Mouse (Mus musculus): ENCODE measurements at regions not wholly inside any gene's neighbourhood (a gene's known extent, or its start where the extent isn't known, plus 50 kb on each side); places are given as distances from the start of the nearest gene placed in this dataset.

GRCm38 (mm10) chr10:117549854-117550605, 79.3 kb upstream of the Cpm start:
- Histone ChIP-seq H3K9ac (ENCODE audit: low read length) (no peak overlapping the region), H3K4me1 (ENCODE audit: control insufficient read depth in 2 of 2, insufficient read depth in 2 of 2, low read length in 2 of 2) (no peaks in the 10 kb centered on the region), H3K4me3 (ENCODE audit: control insufficient read depth in 1 of 2, insufficient read depth in 1 of 2, low read depth in 1 of 2, low read length in 2 of 2) (no peak overlapping the region), H3K36me3 (ENCODE audit: control insufficient read depth, insufficient read depth, low read length) (no peaks in the 10 kb centered on the region), H3K9me3 (ENCODE audit: control insufficient read depth, low read length) (peaks cover 3% of the 10 kb centered on the region; the same call in 1 of the 2 replicates), H3K27me3 (ENCODE audit: control insufficient read depth, insufficient read depth, low read length) (no peaks in the 10 kb centered on the region), H3K27ac (replicated peaks in 1 of 2; ENCODE audit: control insufficient read depth in 1 of 2, insufficient read depth in 1 of 2, low read depth in 2 of 2, low read length in 2 of 2) (no peak overlapping the region), H3K4me2 (ENCODE audit: low read length) (no peak overlapping the region)
- no peak for ATAC-seq (ENCODE audit: insufficient number of reproducible peaks, insufficient read depth, low FRiP score, low read depth)
- 88% methylated on average over 16 of the region's 16 CpGs for WGBS

GRCm38 (mm10) chr10:117549506-117549830, 79.8 kb upstream of the Cpm start:
- Histone ChIP-seq H3K4me1 (ENCODE audit: control insufficient read depth in 2 of 2, insufficient read depth in 2 of 2, low read length in 2 of 2) (no peaks in the 10 kb centered on the region), H3K9me3 (ENCODE audit: control insufficient read depth, low read length) (peaks cover 3% of the 10 kb centered on the region; the same call in 1 of the 2 replicates), H3K9ac (ENCODE audit: low read length) (no peak overlapping the region), H3K27me3 (ENCODE audit: control insufficient read depth, insufficient read depth, low read length) (no peaks in the 10 kb centered on the region), H3K27ac (replicated peaks in 1 of 2; ENCODE audit: control insufficient read depth in 1 of 2, insufficient read depth in 1 of 2, low read depth in 2 of 2, low read length in 2 of 2) (no peak overlapping the region), H3K4me3 (ENCODE audit: control insufficient read depth in 1 of 2, insufficient read depth in 1 of 2, low read depth in 1 of 2, low read length in 2 of 2) (no peak overlapping the region), H3K36me3 (ENCODE audit: control insufficient read depth, insufficient read depth, low read length) (no peaks in the 10 kb centered on the region), H3K4me2 (ENCODE audit: low read length) (no peak overlapping the region)
- 90% methylated on average over 4 of the region's 4 CpGs for WGBS
- no peak for ATAC-seq (ENCODE audit: insufficient number of reproducible peaks, insufficient read depth, low FRiP score, low read depth)

DNA sequence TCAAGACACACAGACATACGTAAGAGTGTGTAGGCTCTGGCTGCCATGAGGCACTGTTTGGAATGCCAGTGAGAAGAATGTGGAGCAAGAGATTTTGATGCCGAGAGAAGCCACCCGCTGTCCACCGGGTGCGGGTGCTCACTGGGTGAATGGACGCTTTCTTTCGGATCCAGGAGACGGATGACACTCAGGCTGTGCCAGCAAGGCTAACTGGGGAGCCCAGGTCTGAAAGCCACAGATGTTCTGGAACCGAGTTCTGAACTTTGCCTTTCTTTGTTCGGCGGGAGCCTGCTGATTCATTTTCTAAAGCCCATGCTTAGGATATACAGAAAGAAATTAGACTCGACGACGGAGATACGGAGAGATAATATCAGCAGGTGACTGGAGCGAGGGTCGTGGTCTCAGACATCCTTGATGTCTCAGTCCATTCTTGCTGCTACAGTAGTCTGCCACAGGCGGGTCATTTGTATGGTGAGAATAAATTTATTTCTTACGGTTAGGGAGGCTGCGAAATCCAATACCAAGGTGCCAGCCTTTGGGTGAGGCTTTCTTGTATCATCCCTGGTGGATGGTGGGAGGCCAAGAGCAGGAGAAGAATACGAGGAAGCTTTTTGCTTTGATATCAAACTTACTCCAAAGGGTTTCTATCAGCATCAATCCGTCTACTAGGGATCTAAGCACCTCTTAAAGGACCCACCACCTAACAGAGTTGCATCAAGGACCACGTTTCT, 80.4 kb upstream of the Cpm start:
- no peak overlapping the region for H3K4me2 ChIP-seq (ENCODE audit: low read length)
- WGBS, result 85% methylated on average over 23 of the region's 23 CpGs
- no peaks in the 10 kb centered on the region for H3K4me1 ChIP-seq (ENCODE audit: control insufficient read depth in 2 of 2, insufficient read depth in 2 of 2, low read length in 2 of 2)
- peaks cover 3% of the 10 kb centered on the region; the same call in 1 of the 2 replicates for H3K9me3 ChIP-seq (ENCODE audit: control insufficient read depth, low read length)
- H3K27ac ChIP-seq (replicated peaks in 1 of 2; ENCODE audit: control insufficient read depth in 1 of 2, insufficient read depth in 1 of 2, low read depth in 2 of 2, low read length in 2 of 2), result no peak overlapping the region
- no peak overlapping the region for H3K9ac ChIP-seq (ENCODE audit: low read length)
- no peak overlapping the region for H3K4me3 ChIP-seq (ENCODE audit: control insufficient read depth in 1 of 2, insufficient read depth in 1 of 2, low read depth in 1 of 2, low read length in 2 of 2)
- H3K27me3 ChIP-seq (ENCODE audit: control insufficient read depth, insufficient read depth, low read length), result no peaks in the 10 kb centered on the region
- no peaks in the 10 kb centered on the region for H3K36me3 ChIP-seq (ENCODE audit: control insufficient read depth, insufficient read depth, low read length)
- ATAC-seq (ENCODE audit: insufficient number of reproducible peaks, insufficient read depth, low FRiP score, low read depth), result no peak

DNA sequence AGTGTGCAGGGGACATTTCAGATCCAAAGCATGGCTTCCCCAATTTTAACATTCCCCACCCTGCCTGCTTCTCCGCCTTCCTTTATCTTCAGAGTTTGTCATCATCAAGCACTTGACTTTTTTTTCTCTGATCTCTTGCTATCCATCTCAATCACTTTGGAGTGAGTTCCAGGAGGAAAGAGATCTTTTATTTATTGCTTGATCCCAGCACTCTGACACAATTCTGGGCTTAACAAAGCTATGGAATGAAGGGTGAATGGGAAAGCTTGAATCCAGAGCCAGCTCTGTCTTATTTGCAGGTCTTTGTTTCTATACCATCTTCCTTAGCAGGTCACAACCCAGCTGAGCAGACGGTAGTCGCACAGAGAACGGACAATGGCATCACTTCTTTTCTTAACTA, 81.0 kb upstream of the Cpm start:
- WGBS, result 93% methylated on average over 4 of the region's 4 CpGs
- Histone ChIP-seq H3K27me3 (ENCODE audit: control insufficient read depth, insufficient read depth, low read length) (no peaks in the 10 kb centered on the region), H3K4me3 (ENCODE audit: control insufficient read depth in 1 of 2, insufficient read depth in 1 of 2, low read depth in 1 of 2, low read length in 2 of 2) (no peak overlapping the region), H3K27ac (replicated peaks in 1 of 2; ENCODE audit: control insufficient read depth in 1 of 2, insufficient read depth in 1 of 2, low read depth in 2 of 2, low read length in 2 of 2) (no peak overlapping the region), H3K4me1 (ENCODE audit: control insufficient read depth in 2 of 2, insufficient read depth in 2 of 2, low read length in 2 of 2) (no peaks in the 10 kb centered on the region), H3K36me3 (ENCODE audit: control insufficient read depth, insufficient read depth, low read length) (no peaks in the 10 kb centered on the region), H3K4me2 (ENCODE audit: low read length) (no peak overlapping the region), H3K9ac (ENCODE audit: low read length) (no peak overlapping the region), H3K9me3 (ENCODE audit: control insufficient read depth, low read length) (peaks cover 3% of the 10 kb centered on the region; the same call in 1 of the 2 replicates)
- no peak for ATAC-seq (ENCODE audit: insufficient number of reproducible peaks, insufficient read depth, low FRiP score, low read depth)

DNA sequence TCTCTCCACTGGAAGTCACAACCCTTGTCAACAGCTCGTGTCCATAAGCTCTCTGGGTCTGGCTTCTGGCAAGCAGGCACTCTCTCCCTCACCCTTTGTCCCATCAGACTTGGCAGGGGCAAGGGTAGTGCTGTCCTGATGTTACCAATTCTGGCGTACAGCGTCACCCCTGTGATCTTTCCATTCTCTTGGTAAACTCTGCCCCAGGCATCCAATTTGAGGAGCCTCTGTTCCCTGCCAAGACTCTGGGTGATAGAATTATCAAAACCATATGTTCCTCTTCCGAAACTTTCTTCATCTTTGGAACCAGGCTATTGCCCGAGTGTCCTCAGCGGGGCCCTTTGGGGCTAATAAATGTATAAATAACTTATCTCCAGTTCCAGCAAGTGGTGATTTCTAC, 82.0 kb upstream of the Cpm start:
- Histone ChIP-seq H3K27me3 (ENCODE audit: control insufficient read depth, insufficient read depth, low read length) (no peaks in the 10 kb centered on the region), H3K4me2 (ENCODE audit: low read length) (no peak overlapping the region), H3K4me1 (ENCODE audit: control insufficient read depth in 2 of 2, insufficient read depth in 2 of 2, low read length in 2 of 2) (no peaks in the 10 kb centered on the region), H3K9me3 (ENCODE audit: control insufficient read depth, low read length) (peaks cover 3% of the 10 kb centered on the region; the same call in 1 of the 2 replicates), H3K9ac (ENCODE audit: low read length) (no peak overlapping the region), H3K4me3 (ENCODE audit: control insufficient read depth in 1 of 2, insufficient read depth in 1 of 2, low read depth in 1 of 2, low read length in 2 of 2) (no peak overlapping the region), H3K36me3 (ENCODE audit: control insufficient read depth, insufficient read depth, low read length) (no peaks in the 10 kb centered on the region), H3K27ac (replicated peaks in 1 of 2; ENCODE audit: control insufficient read depth in 1 of 2, insufficient read depth in 1 of 2, low read depth in 2 of 2, low read length in 2 of 2) (no peak overlapping the region)
- ATAC-seq (ENCODE audit: insufficient number of reproducible peaks, insufficient read depth, low FRiP score, low read depth), result no peak
- WGBS, result 76% methylated on average over 6 of the region's 6 CpGs

- WGBS, result 83% methylated on average over 5 of the region's 5 CpGs
- no peak overlapping the region for H3K27ac ChIP-seq (replicated peaks in 1 of 2; ENCODE audit: control insufficient read depth in 1 of 2, insufficient read depth in 1 of 2, low read depth in 2 of 2, low read length in 2 of 2)
- H3K27me3 ChIP-seq (ENCODE audit: control insufficient read depth, insufficient read depth, low read length), result no peaks in the 10 kb centered on the region
- H3K4me1 ChIP-seq (ENCODE audit: control insufficient read depth in 2 of 2, insufficient read depth in 2 of 2, low read length in 2 of 2), result no peaks in the 10 kb centered on the region
- ATAC-seq (ENCODE audit: insufficient number of reproducible peaks, insufficient read depth, low FRiP score, low read depth), result no peak
- no peaks in the 10 kb centered on the region for H3K9me3 ChIP-seq (ENCODE audit: control insufficient read depth, low read length)
- no peaks in the 10 kb centered on the region for H3K36me3 ChIP-seq (ENCODE audit: control insufficient read depth, insufficient read depth, low read length)
- H3K4me2 ChIP-seq (ENCODE audit: low read length), result no peak overlapping the region
- H3K4me3 ChIP-seq (ENCODE audit: control insufficient read depth in 1 of 2, insufficient read depth in 1 of 2, low read depth in 1 of 2, low read length in 2 of 2), result no peak overlapping the region
- no peak overlapping the region for H3K9ac ChIP-seq (ENCODE audit: low read length)
Measured at GRCm38 (mm10) chr10:117545842-117546631, 83.3 kb upstream of the Cpm start.

- H3K4me2 ChIP-seq (ENCODE audit: low read length), result no peak overlapping the region
- no peak overlapping the region for H3K9ac ChIP-seq (ENCODE audit: low read length)
- no peak overlapping the region for H3K27ac ChIP-seq (replicated peaks in 1 of 2; ENCODE audit: control insufficient read depth in 1 of 2, insufficient read depth in 1 of 2, low read depth in 2 of 2, low read length in 2 of 2)
- no peaks in the 10 kb centered on the region for H3K9me3 ChIP-seq (ENCODE audit: control insufficient read depth, low read length)
- H3K27me3 ChIP-seq (ENCODE audit: control insufficient read depth, insufficient read depth, low read length), result no peaks in the 10 kb centered on the region
- no peaks in the 10 kb centered on the region for H3K36me3 ChIP-seq (ENCODE audit: control insufficient read depth, insufficient read depth, low read length)
- 67% methylated on average over 15 of the region's 15 CpGs for WGBS
- H3K4me1 ChIP-seq (ENCODE audit: control insufficient read depth in 2 of 2, insufficient read depth in 2 of 2, low read length in 2 of 2), result no peaks in the 10 kb centered on the region
- H3K4me3 ChIP-seq (ENCODE audit: control insufficient read depth in 1 of 2, insufficient read depth in 1 of 2, low read depth in 1 of 2, low read length in 2 of 2), result no peak overlapping the region
- no peak for ATAC-seq (ENCODE audit: insufficient number of reproducible peaks, insufficient read depth, low FRiP score, low read depth)
Measured at GRCm38 (mm10) chr10:117544680-117545546, 84.4 kb upstream of the Cpm start.
